Mouse (Mus musculus): ENCODE measurements at regions not wholly inside any gene's neighbourhood (a gene's known extent, or its start where the extent isn't known, plus 50 kb on each side); places are given as distances from the start of the nearest gene placed in this dataset.
A peak's percentile ranks its signal among the peaks of the same experiment; 100 is the strongest.

- no peaks in the 10 kb centered on the region for H3K4me1 ChIP-seq
- 92% methylated on average over 2 of the region's 2 CpGs for WGBS
Observed at GRCm38 (mm10) chr1:48055324-48055723, 1162.7 kb upstream of the Slc39a10 start.

GRCm38 (mm10) chr1:48031631-48032030 is 1139.0 kb upstream of the Slc39a10 start:
- no peaks in the 10 kb centered on the region for H3K36me3 ChIP-seq
- H3K4me2 ChIP-seq (replicated peaks): no peak overlapping the region
- ATAC-seq (replicated peaks): 0 out of 2 replicates have a peak, but pooled peaks have one; percentile 23
- H3K9ac ChIP-seq (replicated peaks): no peak overlapping the region
- 88% methylated on average over 2 of the region's 2 CpGs for WGBS
- no peaks in the 10 kb centered on the region for H3K9me3 ChIP-seq
- H3K4me1 ChIP-seq: no peaks in the 10 kb centered on the region
- H3K27me3 ChIP-seq: no peaks in the 10 kb centered on the region
- no peak overlapping the region for H3K4me3 ChIP-seq
- H3K27ac ChIP-seq (replicated peaks): no peak overlapping the region

More at GRCm38 (mm10) chr1:48055324-48055723, 1162.7 kb upstream of the Slc39a10 start:
- ATAC-seq (replicated peaks): no peak
- Histone ChIP-seq H3K9ac (replicated peaks) (no peak overlapping the region), H3K36me3 (no peaks in the 10 kb centered on the region), H3K4me2 (replicated peaks) (no peak overlapping the region), H3K27ac (replicated peaks) (no peak overlapping the region), H3K9me3 (no peaks in the 10 kb centered on the region), H3K27me3 (no peaks in the 10 kb centered on the region), H3K4me3 (no peak overlapping the region)

All from forebrain, embryonic 15.5 days (tissue).